ENCODE assay signal across 8 mouse cellular contexts in the genomic region with DNA sequence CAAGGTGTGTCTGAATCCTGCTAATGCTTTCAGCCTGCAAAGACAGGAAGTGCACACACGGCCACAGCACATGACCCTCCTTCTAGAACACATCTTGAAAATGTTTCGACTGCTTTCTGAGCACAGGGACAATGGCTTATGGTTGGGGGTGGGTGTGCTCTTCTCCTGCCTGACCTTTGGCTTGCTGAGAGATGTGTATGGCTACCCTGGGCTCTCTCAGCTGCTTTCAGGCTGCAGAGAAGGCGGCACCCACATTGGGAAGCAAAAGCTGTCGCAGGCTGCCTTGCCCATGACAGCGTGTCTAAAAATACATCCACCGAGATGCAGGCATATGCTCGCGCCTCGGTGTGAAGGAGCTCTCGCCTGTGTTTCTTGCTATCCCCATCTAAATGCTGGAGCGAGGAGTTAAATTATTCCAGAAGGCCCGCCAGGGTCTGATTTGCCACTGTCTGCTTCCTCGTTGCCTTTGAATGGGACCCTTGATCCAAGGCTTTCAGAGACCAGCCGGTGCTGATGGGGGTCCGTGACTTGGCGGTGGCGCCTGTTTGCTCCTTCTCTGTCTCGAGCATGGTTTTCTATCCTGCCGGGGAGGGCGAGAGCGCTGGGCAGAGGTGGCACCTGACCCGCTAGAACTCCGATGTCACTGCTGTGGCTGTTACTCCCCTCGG.
DNase-seq lines count a peak whose midpoint lies in the region; ATAC-seq lines count a peak whose summit lies in the region.

No protein-coding gene starts in this region.

- no peaks in the 10 kb centered on the region for H3K36me3 ChIP-seq in hindbrain, embryonic 12.5 days
- no peaks in the 10 kb centered on the region for H3K36me3 ChIP-seq in neural tube, embryonic 12.5 days

- H3K27me3 ChIP-seq in hindbrain, embryonic 12.5 days, result no peaks in the 10 kb centered on the region
- H3K27me3 ChIP-seq in neural tube, embryonic 12.5 days (replicated peaks), result no peaks in the 10 kb centered on the region

- ATAC-seq in hindbrain, embryonic 12.5 days (ENCODE audit: low FRiP score), result peak; percentile 59
- peak; percentile 42 for ATAC-seq in neural tube, embryonic 12.5 days (ENCODE audit: low FRiP score, low read depth)

- peak overlapping the region; percentile 82 for H3K9ac ChIP-seq in hindbrain, embryonic 12.5 days
- H3K9ac ChIP-seq in neural tube, embryonic 12.5 days, result peak overlapping the region; percentile 70

- H3K27ac ChIP-seq in hindbrain, embryonic 12.5 days, result peak overlapping the region; percentile 99
- H3K27ac ChIP-seq in neural tube, embryonic 12.5 days, result peak overlapping the region; percentile 97

- 3% methylated on average over 24 of the region's 24 CpGs for WGBS in hindbrain, embryonic 12.5 days
- WGBS in neural tube, embryonic 12.5 days, result 5% methylated on average over 24 of the region's 24 CpGs

- no peaks in the 10 kb centered on the region for H3K9me3 ChIP-seq in hindbrain, embryonic 12.5 days (replicated peaks)
- H3K9me3 ChIP-seq in neural tube, embryonic 12.5 days, result no peaks in the 10 kb centered on the region

- DNase-seq in adrenal gland, postnatal 10 days, result peak; percentile 7
- DNase-seq in adrenal gland, adult 2 months, result no peak
- DNase-seq in cerebellum, adult 9-11 months, result peak; percentile 11
- DNase-seq in frontal cortex, postnatal 10 days (ENCODE audit: low spot score in 2 of 2), result peak; percentile 76 to 78
- peak; percentile 86 to 89 for DNase-seq in left cerebral cortex, postnatal 36 days (ENCODE audit: low spot score in 2 of 2)
- no peak for DNase-seq in urinary bladder, adult 2 months (ENCODE audit: low spot score)

- peak overlapping the region; percentile 62 for H3K4me2 ChIP-seq in hindbrain, embryonic 12.5 days (replicated peaks)
- H3K4me2 ChIP-seq in neural tube, embryonic 12.5 days (replicated peaks), result peak overlapping the region; percentile 69

- intact Hi-C loops in left cerebral cortex, postnatal 36 days (cut with DNase I), result loop anchor here (2.0 to 10.0 kb wide), 4 partner anchors 71 to 576 kb away; no protein-coding TSS in a partner anchor

- H3K4me1 ChIP-seq in hindbrain, embryonic 12.5 days, result peaks cover 54% of the 10 kb centered on the region
- peaks cover 47% of the 10 kb centered on the region for H3K4me1 ChIP-seq in neural tube, embryonic 12.5 days

- H3K4me3 ChIP-seq in hindbrain, embryonic 12.5 days, result peak overlapping the region; percentile 40
- H3K4me3 ChIP-seq in neural tube, embryonic 12.5 days, result peak overlapping the region; percentile 39

Comparison
In these comparisons a context has a peak if more than half of its experiments do, and no peak if none do; other contexts are left out.
1. DNase-seq: peak in adrenal gland, postnatal 10 days (single experiment), cerebellum, adult 9-11 months (single experiment), frontal cortex, postnatal 10 days (2 of 2) and left cerebral cortex, postnatal 36 days (2 of 2); none in adrenal gland, adult 2 months (single experiment) and urinary bladder, adult 2 months (single experiment).